Mouse (Mus musculus) MEL (cell line): ENCODE measurements around the gene Sart1. TPM values are rescaled to one million over a fixed set of nuclear protein-coding genes. Genes with fewer than 3 reads are reported as not detected.

Experiments
- DNase-seq: peaks from one replicate; pipeline ENCODE4 v3.0.0; 2011; ENCODE audit warnings: low read depth, low spot score
- H3K27ac ChIP-seq: 2 replicates; pipeline ENCODE4 v1.5.1; 2012; ENCODE audit warnings: low read depth, mild to moderate bottlenecking, control low read depth, low read length, moderate library complexity; ENCODE audit not compliant: control insufficient read depth
- H3K27me3 ChIP-seq, 2 experiments: fragments of 150-350 bp in 1 of 2; sonication (generic) in 1 of 2; 2 replicates each; pipeline ENCODE4 v1.6.1; 2012; ENCODE audit warnings: low read length in 2 of 2, mild to moderate bottlenecking in 2 of 2, improper control_type of control experiment in 1 of 2, moderate library complexity in 1 of 2; ENCODE audit not compliant: insufficient read depth in 2 of 2, control insufficient read depth in 1 of 2
- H3K36me3 ChIP-seq, 2 experiments: 2 replicates each; pipeline ENCODE4 v1.6.1; 2012 to 2014; ENCODE audit warnings: low read length in 2 of 2, improper control_type of control experiment in 1 of 2, inconsistent platforms in 1 of 2, mild to moderate bottlenecking in 1 of 2; ENCODE audit not compliant: insufficient read depth in 2 of 2, control insufficient read depth in 1 of 2
- H3K4me1 ChIP-seq, 2 experiments: fragments of 150-350 bp in 1 of 2; sonication (generic) in 1 of 2; 2 replicates each; pipeline ENCODE4 v1.6.1; 2012; ENCODE audit warnings: low read length in 2 of 2, improper control_type of control experiment in 1 of 2, mild to moderate bottlenecking in 1 of 2; ENCODE audit not compliant: insufficient read depth in 2 of 2, control insufficient read depth in 1 of 2
- H3K4me3 ChIP-seq, 2 experiments: fragments of 150-350 bp in 1 of 2; sonication (generic) in 1 of 2; 2 replicates each; pipeline ENCODE4 v1.5.1; 2012; ENCODE audit warnings: low read depth in 2 of 2, low read length in 2 of 2, mild to moderate bottlenecking in 2 of 2, moderate library complexity in 2 of 2, control low read depth in 1 of 2, improper control_type of control experiment in 1 of 2; ENCODE audit not compliant: control insufficient read depth in 1 of 2, insufficient read depth in 1 of 2
- H3K79me2 ChIP-seq: 2 replicates; pipeline ENCODE4 v1.6.1; 2012; ENCODE audit warnings: mild to moderate bottlenecking, low read length, moderate library complexity; ENCODE audit not compliant: control insufficient read depth, poor library complexity, insufficient read depth
- H3K9ac ChIP-seq: 2 replicates; pipeline ENCODE4 v1.6.1; 2012; ENCODE audit warnings: low read depth, mild to moderate bottlenecking, control low read depth, low read length, moderate library complexity; ENCODE audit not compliant: control insufficient read depth, poor library complexity, severe bottlenecking
- H3K9me3 ChIP-seq: fragments of 150-350 bp; sonication (generic); replicated peaks from 2 replicates; pipeline ENCODE4 v1.6.1; 2012; ENCODE audit warnings: mild to moderate bottlenecking, low read length, improper control_type of control experiment, moderate library complexity; ENCODE audit not compliant: insufficient read depth
- BHLHE40 ChIP-seq: IDR thresholded peaks from 2 replicates; pipeline ENCODE4 v1.6.1; 2012; ENCODE audit warnings: low read depth, mild to moderate bottlenecking, inconsistent platforms, low read length, improper control_type of control experiment, borderline replicate concordance
- CTCF ChIP-seq, 3 experiments: IDR thresholded peaks in 2 of 3; conservative IDR thresholded peaks in 1 of 3; 2 replicates each; pipeline ENCODE4 v1.5.1; 2011 to 2012; ENCODE audit warnings: low read length in 3 of 3, low read depth in 2 of 3, mild to moderate bottlenecking in 2 of 3, improper control_type of control experiment in 1 of 3, inconsistent platforms in 1 of 3, mixed read lengths in 1 of 3, moderate library complexity in 1 of 3; ENCODE audit not compliant: control insufficient read depth in 1 of 3, insufficient read depth in 1 of 3, poor library complexity in 1 of 3, severe bottlenecking in 1 of 3
- JUND ChIP-seq: IDR thresholded peaks from 2 replicates; pipeline ENCODE4 v1.6.1; 2011; ENCODE audit warnings: low read depth, mild to moderate bottlenecking, improper control_type of control experiment, low read length
- KAT2A ChIP-seq: conservative IDR thresholded peaks from 2 replicates; pipeline ENCODE4 v1.6.1; 2012; ENCODE audit warnings: low read depth, low read length, improper control_type of control experiment, inconsistent platforms
- MAX ChIP-seq: IDR thresholded peaks from 2 replicates; pipeline ENCODE4 v1.6.1; 2011; ENCODE audit warnings: low read length, improper control_type of control experiment
- MAZ ChIP-seq: IDR thresholded peaks from 2 replicates; pipeline ENCODE4 v1.6.1; 2012; ENCODE audit warnings: low read depth, mild to moderate bottlenecking, inconsistent platforms, low read length, improper control_type of control experiment
- MXI1 ChIP-seq: IDR thresholded peaks from 2 replicates; pipeline ENCODE4 v1.6.1; 2011; ENCODE audit warnings: mild to moderate bottlenecking, low read depth, low read length, improper control_type of control experiment
- MYC ChIP-seq: IDR thresholded peaks from 2 replicates; pipeline ENCODE4 v1.6.1; 2011; ENCODE audit warnings: low read depth, mild to moderate bottlenecking, low read length, improper control_type of control experiment, moderate library complexity
- NRF1 ChIP-seq: IDR thresholded peaks from 2 replicates; pipeline ENCODE4 v1.6.1; 2014; ENCODE audit warnings: low read depth, mild to moderate bottlenecking, inconsistent platforms, low read length, improper control_type of control experiment, moderate library complexity; ENCODE audit not compliant: poor library complexity, insufficient read depth, severe bottlenecking
- POLR2AphosphoS5 ChIP-seq: IDR thresholded peaks from 2 replicates; pipeline ENCODE4 v1.6.1; 2012; ENCODE audit warnings: low read depth, borderline replicate concordance, mild to moderate bottlenecking, inconsistent platforms, low read length, moderate library complexity, mixed read lengths
- RAD21 ChIP-seq: IDR thresholded peaks from 2 replicates; pipeline ENCODE4 v1.6.1; 2011; ENCODE audit warnings: mild to moderate bottlenecking, low read depth, low read length, improper control_type of control experiment
- SIN3A ChIP-seq: IDR thresholded peaks from 2 replicates; pipeline ENCODE4 v1.6.1; 2012; ENCODE audit warnings: low read length, improper control_type of control experiment, inconsistent platforms
- SMC3 ChIP-seq: IDR thresholded peaks from 2 replicates; pipeline ENCODE4 v1.6.1; 2011; ENCODE audit warnings: low read depth, low read length, improper control_type of control experiment
- TBP ChIP-seq: IDR thresholded peaks from 2 replicates; pipeline ENCODE4 v1.8.0; 2011; ENCODE audit warnings: low read depth, low read length, improper control_type of control experiment
- TCF12 ChIP-seq: IDR thresholded peaks from 2 replicates; pipeline ENCODE4 v1.6.1; 2014; ENCODE audit warnings: low read depth, mild to moderate bottlenecking, inconsistent platforms, low read length, improper control_type of control experiment, moderate library complexity
- ZC3H11A ChIP-seq: IDR thresholded peaks from 2 replicates; pipeline ENCODE4 v1.6.1; 2012; ENCODE audit warnings: low read depth, mild to moderate bottlenecking, inconsistent platforms, low read length, improper control_type of control experiment
- ZMIZ1 ChIP-seq: IDR thresholded peaks from 2 replicates; pipeline ENCODE4 v1.6.1; 2012; ENCODE audit warnings: low read depth, mild to moderate bottlenecking, inconsistent platforms, low read length, improper control_type of control experiment, moderate library complexity
- ZNF384 ChIP-seq: IDR thresholded peaks from 2 replicates; pipeline ENCODE4 v1.6.1; 2012; ENCODE audit warnings: low read depth, mild to moderate bottlenecking, inconsistent platforms, low read length, improper control_type of control experiment
- polyA plus RNA-seq, 2 experiments: library from polyadenylated mRNA; stranded (reverse) in 1 of 2; unstranded in 1 of 2; fragments of >175 nt in 1 of 2; fragments of >200 nt in 1 of 2; gene quantifications; 2 replicates each; pipeline versions ENCODE4 v1.2.1 to v1.2.4; 2012; ENCODE audit warnings: low replicate concordance in 2 of 2, low read depth in 1 of 2; ENCODE audit not compliant: insufficient read length in 2 of 2, insufficient read depth in 1 of 2, missing spikeins in 1 of 2
- total RNA-seq: library from RNA; depleted of rRNA; stranded (reverse); fragments of 300-350 nt; gene quantifications from 2 replicates; pipeline ENCODE4 v1.2.3, GENCODE M21; 2012

Gene Sart1
- total and polyA plus RNA-seq, 3 experiments = 117 to 141 TPM; not detected in 1

- Histone ChIP-seq H3K36me3 (peaks cover 0 to 5% of the 10 kb centered on the region in 2 experiments; a peak in 2 of 4 replicates), H3K4me1 (peaks cover 0 to 19% of the 10 kb centered on the region in 2 experiments; a peak in 2 of 4 replicates), H3K27me3 (no peaks in the 10 kb centered on the region), H3K9ac (no peak overlapping the region), H3K9me3 (no peaks in the 10 kb centered on the region), H3K4me3 (no peak overlapping the region), H3K27ac (no peak overlapping the region), H3K79me2 (peaks cover 24% of the 10 kb centered on the region)
- peak; percentile 42 for TF ChIP-seq ZC3H11A
- peak; percentile 69 for TF ChIP-seq SMC3
- TF ChIP-seq TBP = 0 out of 2 replicates have a peak, but pooled peaks have one; percentile 11
- peak; percentile 45; the same call in 1 of the 2 replicates for TF ChIP-seq MYC
- TF ChIP-seq TCF12 = no peak
- TF ChIP-seq MAZ = no peak
- no peak for TF ChIP-seq BHLHE40
- TF ChIP-seq NRF1 = no peak
- no peak for TF ChIP-seq MAX
- no peak for TF ChIP-seq JUND
- peak; percentile 33 to 74 (median 57) for TF ChIP-seq CTCF (IDR thresholded peaks at IDR 0.05 in 2 of 3, conservative IDR thresholded peaks at IDR 0.05 in 1 of 3; ENCODE audit: control insufficient read depth in 1 of 3, insufficient read depth in 1 of 3, low read depth in 2 of 3, low read length in 3 of 3, poor library complexity in 1 of 3, severe bottlenecking in 1 of 3)
- no peak for TF ChIP-seq POLR2AphosphoS5
- peak; percentile 76 for TF ChIP-seq RAD21
- TF ChIP-seq SIN3A = peak; percentile 45; the same call in 1 of the 2 replicates
- DNase-seq = peak; percentile 71
Observed at GRCm38 (mm10) chr19:5428083-5428482, 39.6 kb upstream of the Sart1 start.

- Histone ChIP-seq H3K4me3 (no peak overlapping the region), H3K9me3 (no peaks in the 10 kb centered on the region), H3K9ac (no peak overlapping the region), H3K79me2 (peaks cover 24% of the 10 kb centered on the region), H3K27me3 (no peaks in the 10 kb centered on the region), H3K4me1 (peaks cover 0 to 13% of the 10 kb centered on the region in 2 experiments; a peak in 1 of 4 replicates)
- TF ChIP-seq ZMIZ1 (no peak), ZC3H11A (no peak), MXI1 (no peak), KAT2A (no peak), MYC (no peak), ZNF384 (no peak)
- TF ChIP-seq, all 39 proteins: peak for 0
- Histone ChIP-seq H3K27ac (no peak overlapping the region), H3K36me3 (peaks cover 0 to 2% of the 10 kb centered on the region in 2 experiments; a peak in 2 of 4 replicates)
- no peak for DNase-seq
Observed at GRCm38 (mm10) chr19:5426640-5427290, 38.3 kb upstream of the Sart1 start.
